Mouse (Mus musculus) midbrain, embryonic 12.5 days (tissue): ENCODE data around the gene Tspan3. TPM values are rescaled to one million over a fixed set of nuclear protein-coding genes. Genes with fewer than 3 reads are reported as not detected.
A peak's percentile ranks its signal among the peaks of the same experiment; 100 is the strongest.

Experiments used
- ATAC-seq: fragments of 200-750 bp; cut with Nextera tagmentation; 2 replicates; pipeline ENCODE4 v1.8.0; 2017; ENCODE audit warnings: low read depth, moderate TSS enrichment, moderate library complexity; ENCODE audit not compliant: low FRiP score
- H3K27ac ChIP-seq: fragments of 300-500 bp; sonication (generic); replicated peaks from 2 replicates; pipeline ENCODE4 v1.5.1; 2016; ENCODE audit warnings: mild to moderate bottlenecking
- H3K27me3 ChIP-seq: fragments of 300-500 bp; sonication (generic); 2 replicates; pipeline ENCODE4 v1.6.1; 2016; ENCODE audit warnings: mild to moderate bottlenecking
- H3K36me3 ChIP-seq: fragments of 300-500 bp; sonication (generic); 2 replicates; pipeline ENCODE4 v1.6.1; 2016
- H3K4me1 ChIP-seq: fragments of 300-500 bp; sonication (generic); 2 replicates; pipeline ENCODE4 v1.6.1; 2016
- H3K4me2 ChIP-seq: fragments of 300-500 bp; sonication (generic); replicated peaks from 2 replicates; pipeline ENCODE4 v1.6.1; 2016; ENCODE audit warnings: mild to moderate bottlenecking, moderate library complexity
- H3K4me3 ChIP-seq: fragments of 300-500 bp; sonication (generic); 2 replicates; pipeline ENCODE4 v1.5.1; 2016; ENCODE audit warnings: mild to moderate bottlenecking
- H3K9ac ChIP-seq: fragments of 300-500 bp; sonication (generic); replicated peaks from 2 replicates; pipeline ENCODE4 v1.6.1; 2016; ENCODE audit warnings: mild to moderate bottlenecking, moderate library complexity
- H3K9me3 ChIP-seq: fragments of 300-500 bp; sonication (generic); 2 replicates; pipeline ENCODE4 v1.6.1; 2016; ENCODE audit warnings: mild to moderate bottlenecking
- WGBS: fragments of 180-500 bp; shearing (Covaris S2); methylation state at CpG from one replicate; pipeline ENCODE4 v1.1.7; 2016; 5-methylcytosine and 5-hydroxymethylcytosine counted together
- polyA plus RNA-seq: library from polyadenylated mRNA; unstranded; fragments of >200 nt; fragmentation: Nextera tagmentation; extraction: Ambion mirVana; gene quantifications from 2 replicates; pipeline ENCODE4 v1.2.1, GENCODE M21; 2016

Gene Tspan3
- polyA plus RNA-seq, 1 experiment from 2014 or later: 534 TPM

DNA sequence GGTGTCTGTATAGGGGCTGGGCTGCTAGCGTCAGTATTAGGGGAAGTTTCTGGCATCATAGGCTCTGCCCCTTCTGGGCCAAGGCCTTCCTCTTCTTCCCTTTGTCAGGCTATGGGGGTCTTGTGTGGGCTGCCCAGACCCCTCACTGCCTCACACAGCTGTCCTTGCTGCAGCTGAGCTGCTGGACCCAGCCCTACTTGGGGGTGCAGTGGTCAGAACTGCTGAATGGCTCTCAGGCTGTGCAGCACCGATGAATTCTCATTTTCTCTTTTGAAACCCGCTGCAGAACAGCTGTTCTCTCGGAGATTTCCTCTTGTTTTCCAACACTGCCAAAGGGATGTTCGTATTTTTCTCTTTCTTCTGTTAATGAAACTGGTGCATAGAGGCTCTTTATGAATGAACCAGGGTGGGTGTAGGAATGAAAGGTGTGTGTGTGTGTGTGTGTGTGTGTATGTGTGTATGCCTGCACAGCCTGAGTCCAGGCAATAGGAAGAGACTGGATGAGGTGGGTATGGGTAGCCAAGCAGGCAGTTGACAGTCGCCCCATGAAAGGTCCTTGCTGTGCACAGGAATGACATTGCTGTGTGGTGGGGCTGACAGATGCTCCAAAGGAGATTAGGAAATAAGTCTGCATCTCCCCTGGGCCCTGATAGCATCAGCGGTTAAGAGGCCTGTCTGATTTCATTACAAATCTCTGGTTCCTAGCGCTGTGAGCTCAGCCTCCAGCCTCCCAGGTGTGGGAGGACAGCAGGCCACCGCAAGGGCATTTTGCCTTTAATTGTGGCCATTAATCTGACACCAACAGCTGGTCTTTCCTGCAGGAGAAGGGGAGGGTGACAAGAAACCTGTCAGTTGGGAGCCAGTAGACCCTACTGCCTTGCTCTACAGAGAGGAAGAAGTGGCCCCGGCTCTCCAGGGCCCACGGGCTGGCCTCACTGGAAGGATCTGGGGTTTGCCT lies 26.5 kb upstream of the Tspan3 start:
- Histone ChIP-seq H3K9ac (no peak overlapping the region; the same call in 1 of the 2 replicates), H3K27ac (0 out of 2 replicates have a peak overlapping the region, but pooled peaks have one; percentile 5), H3K36me3 (no peaks in the 10 kb centered on the region), H3K27me3 (peaks cover 21% of the 10 kb centered on the region; the same call in 1 of the 2 replicates), H3K9me3 (no peaks in the 10 kb centered on the region), H3K4me1 (peaks cover 15% of the 10 kb centered on the region), H3K4me2 (no peak overlapping the region), H3K4me3 (no peak overlapping the region)
- 60% methylated on average over 11 of the region's 11 CpGs for WGBS
- no peak for ATAC-seq

- H3K4me3 ChIP-seq: no peak overlapping the region
- H3K27ac ChIP-seq: no peak overlapping the region
- H3K27me3 ChIP-seq: no peaks in the 10 kb centered on the region
- no peak for ATAC-seq
- 41% methylated on average over 8 of the region's 8 CpGs for whole genome bisulfite sequencing
- H3K9ac ChIP-seq: no peak overlapping the region
- H3K36me3 ChIP-seq: no peaks in the 10 kb centered on the region
- peaks cover 7% of the 10 kb centered on the region for H3K4me1 ChIP-seq
- no peaks in the 10 kb centered on the region for H3K9me3 ChIP-seq
- H3K4me2 ChIP-seq: no peak overlapping the region
These were observed 15.0 kb upstream of the Tspan3 start for GRCm38 (mm10) chr9:56180118-56180781.

- Histone ChIP-seq H3K4me1 (peaks cover 7% of the 10 kb centered on the region), H3K27me3 (no peaks in the 10 kb centered on the region), H3K9me3 (no peaks in the 10 kb centered on the region), H3K4me2 (no peak overlapping the region), H3K4me3 (no peak overlapping the region), H3K27ac (no peak overlapping the region), H3K36me3 (no peaks in the 10 kb centered on the region), H3K9ac (no peak overlapping the region)
- 78% methylated on average over 6 of the region's 6 CpGs for WGBS
- no peak for ATAC-seq
These were observed 14.3 kb upstream of the Tspan3 start for GRCm38 (mm10) chr9:56179416-56180117.

- Histone ChIP-seq H3K9ac (no peak overlapping the region), H3K27me3 (no peaks in the 10 kb centered on the region), H3K4me2 (no peak overlapping the region), H3K4me3 (no peak overlapping the region), H3K9me3 (no peaks in the 10 kb centered on the region), H3K36me3 (no peaks in the 10 kb centered on the region), H3K4me1 (peaks cover 7% of the 10 kb centered on the region), H3K27ac (no peak overlapping the region)
- ATAC-seq: no peak
- WGBS: 80% methylated on average over 4 of the region's 4 CpGs
These were observed 12.1 kb upstream of the Tspan3 start for GRCm38 (mm10) chr9:56177354-56177753.

- Histone ChIP-seq H3K4me2 (no peak overlapping the region), H3K27ac (no peak overlapping the region), H3K27me3 (no peaks in the 10 kb centered on the region), H3K9me3 (no peaks in the 10 kb centered on the region), H3K4me3 (no peak overlapping the region), H3K36me3 (no peaks in the 10 kb centered on the region), H3K4me1 (peaks cover 4% of the 10 kb centered on the region), H3K9ac (no peak overlapping the region)
- WGBS: 87% methylated on average over 3 of the region's 3 CpGs
- ATAC-seq: no peak
These were observed 10.0 kb upstream of the Tspan3 start for GRCm38 (mm10) chr9:56175316-56175715.

DNA sequence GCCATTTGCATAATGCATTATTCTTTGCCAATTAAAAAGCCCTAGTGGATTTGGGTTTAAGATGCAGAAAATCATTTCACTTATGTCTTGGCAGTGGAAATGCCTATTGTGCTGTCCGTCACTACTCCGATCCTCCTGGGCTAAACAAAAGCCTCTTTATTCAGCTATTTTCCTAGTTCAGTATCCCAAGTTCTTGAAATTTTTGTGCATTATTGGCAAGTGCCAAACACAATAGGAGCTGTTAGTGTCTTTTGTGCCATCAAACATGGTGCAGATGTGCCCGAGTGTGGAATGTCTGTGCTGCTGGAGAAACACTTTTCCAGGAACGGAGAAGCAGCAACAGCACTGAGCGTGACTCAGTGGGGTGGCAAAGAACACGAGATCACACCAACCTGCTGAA lies 2.4 kb upstream of the Tspan3 start:
- no peak overlapping the region for H3K9ac ChIP-seq
- no peak overlapping the region for H3K4me3 ChIP-seq
- no peaks in the 10 kb centered on the region; the same call in 1 of the 2 replicates for H3K27me3 ChIP-seq
- no peak overlapping the region for H3K27ac ChIP-seq
- H3K36me3 ChIP-seq: no peaks in the 10 kb centered on the region
- 11% methylated on average over 6 of the region's 6 CpGs for WGBS
- ATAC-seq: peak; percentile 38; the same call in 1 of the 2 replicates
- peaks cover 2% of the 10 kb centered on the region; the same call in 1 of the 2 replicates for H3K9me3 ChIP-seq
- H3K4me2 ChIP-seq: peak overlapping the region; percentile 26; the same call in 1 of the 2 replicates
- peaks cover 17% of the 10 kb centered on the region for H3K4me1 ChIP-seq

DNA sequence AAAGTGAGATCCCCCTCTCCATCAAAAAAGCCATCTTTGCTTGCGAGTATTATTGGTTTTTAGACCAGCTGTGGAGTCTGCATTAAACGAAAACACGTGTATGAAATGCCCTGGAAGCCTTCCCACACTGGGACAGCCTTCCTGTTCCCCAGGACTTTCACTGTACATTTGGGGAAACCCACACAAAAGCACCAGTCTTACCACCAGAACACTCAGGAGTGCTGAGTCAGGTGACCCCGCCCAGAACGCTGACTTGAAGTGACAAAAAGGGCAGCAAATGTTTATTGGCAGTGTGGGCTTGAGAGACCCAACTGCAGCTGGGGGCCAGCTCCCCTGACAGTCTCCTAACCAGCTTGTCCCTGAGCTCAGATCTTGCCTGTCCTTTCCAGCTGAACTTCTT lies 884 bp upstream of the Tspan3 start:
- ATAC-seq: no peak
- WGBS: 69% methylated on average over 5 of the region's 5 CpGs
- H3K9me3 ChIP-seq: peaks cover 2% of the 10 kb centered on the region; the same call in 1 of the 2 replicates
- peaks cover 26% of the 10 kb centered on the region for H3K4me1 ChIP-seq
- no peak overlapping the region for H3K9ac ChIP-seq
- H3K27ac ChIP-seq: no peak overlapping the region
- H3K27me3 ChIP-seq: no peaks in the 10 kb centered on the region; the same call in 1 of the 2 replicates
- H3K36me3 ChIP-seq: no peaks in the 10 kb centered on the region
- no peak overlapping the region for H3K4me3 ChIP-seq
- H3K4me2 ChIP-seq: no peak overlapping the region

- peaks cover 28% of the 10 kb centered on the region for H3K4me1 ChIP-seq
- no peaks in the 10 kb centered on the region for H3K36me3 ChIP-seq
- H3K9me3 ChIP-seq: no peaks in the 10 kb centered on the region
- H3K4me2 ChIP-seq: peak overlapping the region; percentile 78
- H3K4me3 ChIP-seq: peak overlapping the region; percentile 97
- ATAC-seq: peak; percentile 97
- H3K27ac ChIP-seq: peak overlapping the region; percentile 97
- H3K9ac ChIP-seq: peak overlapping the region; percentile 95
- under 1% methylated on average over 82 of the region's 82 CpGs for whole genome bisulfite sequencing
- no peaks in the 10 kb centered on the region; the same call in 1 of the 2 replicates for H3K27me3 ChIP-seq
These were observed 4.7 kb downstream of the Tspan3 start for GRCm38 (mm10) chr9:56160341-56161141.

GRCm38 (mm10) chr9:56159456-56159855 lies 5.8 kb downstream of the Tspan3 start:
- Histone ChIP-seq H3K4me3 (peak overlapping the region; percentile 97), H3K36me3 (no peaks in the 10 kb centered on the region), H3K4me2 (peak overlapping the region; percentile 78), H3K27me3 (no peaks in the 10 kb centered on the region), H3K27ac (no peak overlapping the region), H3K9ac (peak overlapping the region; percentile 95), H3K4me1 (peaks cover 28% of the 10 kb centered on the region), H3K9me3 (no peaks in the 10 kb centered on the region)
- WGBS: 9% methylated on average over 2 of the region's 2 CpGs
- ATAC-seq: no peak

DNA sequence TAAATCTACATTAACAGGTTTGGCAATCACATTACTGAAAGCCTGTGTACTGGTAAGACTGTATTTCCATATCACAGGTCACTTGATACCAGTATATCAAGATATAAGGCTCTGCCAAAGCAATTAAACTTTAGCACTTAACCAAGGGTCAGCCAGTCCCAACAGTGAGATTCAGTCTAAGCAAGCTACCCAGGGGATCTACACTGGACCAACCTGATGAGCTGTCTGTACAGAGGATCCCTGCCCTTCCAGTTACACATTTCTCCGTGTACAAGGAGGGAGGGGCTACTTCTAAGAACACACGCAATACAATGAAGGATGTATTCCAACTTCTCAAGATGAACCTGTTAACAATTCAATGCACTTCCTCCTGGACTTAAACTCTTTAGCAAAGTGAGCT lies 7.2 kb downstream of the Tspan3 start:
- no peak overlapping the region for H3K27ac ChIP-seq
- H3K9ac ChIP-seq: no peak overlapping the region
- H3K4me2 ChIP-seq: peak overlapping the region; percentile 31
- H3K4me3 ChIP-seq: no peak overlapping the region
- no peaks in the 10 kb centered on the region for H3K36me3 ChIP-seq
- WGBS: 81% methylated on average over 2 of the region's 2 CpGs
- H3K4me1 ChIP-seq: peaks cover 29% of the 10 kb centered on the region
- no peaks in the 10 kb centered on the region for H3K27me3 ChIP-seq
- ATAC-seq: no peak
- H3K9me3 ChIP-seq: no peaks in the 10 kb centered on the region

GRCm38 (mm10) chr9:56154572-56154971 lies 10.7 kb downstream of the Tspan3 start:
- H3K36me3 ChIP-seq: peaks cover 7% of the 10 kb centered on the region; the same call in 1 of the 2 replicates
- H3K4me2 ChIP-seq: no peak overlapping the region
- no peak overlapping the region for H3K4me3 ChIP-seq
- no peak for ATAC-seq
- 98% methylated on average over 5 of the region's 5 CpGs for WGBS
- peaks cover 19% of the 10 kb centered on the region for H3K4me1 ChIP-seq
- H3K9me3 ChIP-seq: no peaks in the 10 kb centered on the region
- no peak overlapping the region for H3K9ac ChIP-seq
- no peaks in the 10 kb centered on the region for H3K27me3 ChIP-seq
- H3K27ac ChIP-seq: no peak overlapping the region
